Mouse (Mus musculus): ENCODE results near the gene Nid1. TPM values are rescaled to one million over a fixed set of nuclear protein-coding genes. Genes with fewer than 3 reads are reported as not detected.

Gene Nid1
- polyA plus RNA-seq, 1 experiment, result 111 TPM

- no peak for DNase-seq (ENCODE audit: low spot score)
These were observed 52.5 kb downstream of the Nid1 start for GRCm38 (mm10) chr13:13489861-13490260.

DNA sequence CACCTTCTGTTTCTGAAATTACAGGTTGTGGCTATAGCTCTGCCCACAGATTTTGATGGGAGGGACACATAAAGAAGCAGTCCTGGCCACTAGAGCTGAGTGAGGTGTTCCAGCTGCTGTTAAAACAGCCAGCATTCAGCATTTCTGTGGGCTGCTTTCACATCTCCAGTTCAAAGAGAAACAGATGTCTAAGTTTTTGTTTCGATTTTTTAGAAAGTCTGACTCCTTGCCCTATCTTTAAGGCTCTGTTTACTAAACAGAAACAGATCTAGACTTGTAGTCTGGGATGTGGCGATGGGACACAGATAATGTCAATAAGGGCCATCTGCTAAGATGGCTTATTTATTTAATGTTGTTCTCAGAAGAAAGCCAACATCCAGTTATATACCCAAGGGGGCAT, 54.8 kb downstream of the Nid1 start:
- DNase-seq (ENCODE audit: low spot score), result no peak

DNA sequence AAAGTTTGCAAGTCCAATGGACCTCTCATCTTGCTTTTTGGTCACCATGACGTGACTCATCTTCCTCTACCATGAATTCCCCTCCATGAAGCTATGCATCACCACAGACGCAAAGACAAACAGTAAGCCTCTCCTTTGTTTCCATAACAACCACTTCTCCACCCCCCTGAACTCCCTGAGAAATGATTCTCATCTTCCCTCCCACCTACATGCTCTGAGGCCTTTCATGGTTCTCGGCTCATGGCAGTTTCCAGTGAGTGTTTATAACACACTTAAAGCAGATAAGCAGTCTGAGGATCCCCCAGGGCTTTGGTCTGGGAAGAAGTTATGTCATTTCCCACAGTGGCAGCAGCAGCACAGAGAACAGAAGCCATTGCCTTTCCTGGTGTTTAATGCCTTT, 56.2 kb downstream of the Nid1 start:
- no peak for DNase-seq (ENCODE audit: low spot score)

- DNase-seq (ENCODE audit: low spot score), result no peak
These were observed 60.7 kb downstream of the Nid1 start for GRCm38 (mm10) chr13:13498022-13498421.

GRCm38 (mm10) chr13:13502406-13502805, 65.1 kb downstream of the Nid1 start:
- DNase-seq (ENCODE audit: low spot score), result no peak

- no peak for DNase-seq (ENCODE audit: low spot score)
These were observed 66.5 kb downstream of the Nid1 start for GRCm38 (mm10) chr13:13503695-13504386.

DNA sequence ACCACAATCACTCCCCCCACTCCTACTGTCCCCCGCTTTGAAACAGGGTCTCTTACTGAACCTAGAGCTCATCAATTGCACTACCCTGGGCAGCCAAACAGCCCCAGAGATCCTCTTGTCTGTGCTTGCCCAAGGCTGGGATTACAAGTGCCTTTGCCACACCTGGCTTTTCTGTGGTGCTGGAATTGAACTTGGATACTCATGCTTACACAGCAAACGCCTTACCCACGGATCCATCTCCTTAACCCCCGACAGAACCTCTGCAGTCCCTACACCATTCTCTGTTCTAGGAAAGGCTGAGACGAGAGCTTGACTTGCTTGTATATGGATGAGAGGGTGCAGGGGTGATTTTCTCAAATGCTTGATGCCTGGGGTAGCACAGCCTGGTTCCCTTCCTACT, 67.7 kb downstream of the Nid1 start:
- DNase-seq (ENCODE audit: low spot score), result no peak

GRCm38 (mm10) chr13:13506556-13506955, 69.2 kb downstream of the Nid1 start:
- no peak for DNase-seq (ENCODE audit: low spot score)

- DNase-seq (ENCODE audit: low spot score), result no peak
These were observed 77.5 kb downstream of the Nid1 start for GRCm38 (mm10) chr13:13514861-13515260.

DNA sequence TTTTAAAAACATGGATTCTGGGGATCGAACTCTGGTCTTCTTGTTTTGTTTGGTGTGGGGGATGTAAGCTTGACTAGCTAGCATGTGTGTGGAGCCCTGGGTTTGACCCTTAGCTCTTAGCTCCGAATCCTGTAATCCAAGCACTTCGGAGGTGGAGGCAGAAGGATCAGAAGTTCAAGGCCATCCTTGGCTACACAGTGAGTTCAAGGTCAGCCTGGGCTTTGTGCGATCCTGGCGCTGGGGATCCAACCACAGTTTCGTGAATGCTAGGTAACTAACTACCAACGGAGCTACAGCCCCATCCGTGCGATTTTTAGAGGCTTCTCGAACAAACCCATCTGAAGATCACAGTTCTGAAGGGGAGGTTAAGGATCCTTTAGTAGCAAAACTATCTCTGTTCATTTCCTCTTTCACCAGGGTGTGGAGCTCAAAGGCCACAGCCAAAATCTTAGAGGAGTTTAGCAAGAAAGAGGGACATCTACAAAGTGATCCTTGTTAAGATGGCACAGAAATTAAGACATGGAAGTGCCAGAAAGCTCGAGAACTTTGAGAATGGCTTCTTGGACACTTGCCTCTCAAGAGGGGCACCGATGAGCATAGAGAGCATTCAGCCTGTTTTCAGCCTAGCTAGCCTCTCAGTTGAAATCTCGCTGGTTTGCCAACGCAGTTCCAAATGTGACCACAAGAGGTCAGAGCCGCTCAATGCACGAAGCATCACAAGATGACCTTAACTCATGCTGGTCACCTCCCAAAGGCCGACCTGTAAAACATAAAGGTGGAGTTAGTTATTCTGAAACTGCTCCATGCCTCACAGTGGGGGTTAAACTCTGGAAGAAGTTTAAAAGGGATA, 79.2 kb downstream of the Nid1 start:
- DNase-seq (ENCODE audit: low spot score), result peak; percentile 78

DNA sequence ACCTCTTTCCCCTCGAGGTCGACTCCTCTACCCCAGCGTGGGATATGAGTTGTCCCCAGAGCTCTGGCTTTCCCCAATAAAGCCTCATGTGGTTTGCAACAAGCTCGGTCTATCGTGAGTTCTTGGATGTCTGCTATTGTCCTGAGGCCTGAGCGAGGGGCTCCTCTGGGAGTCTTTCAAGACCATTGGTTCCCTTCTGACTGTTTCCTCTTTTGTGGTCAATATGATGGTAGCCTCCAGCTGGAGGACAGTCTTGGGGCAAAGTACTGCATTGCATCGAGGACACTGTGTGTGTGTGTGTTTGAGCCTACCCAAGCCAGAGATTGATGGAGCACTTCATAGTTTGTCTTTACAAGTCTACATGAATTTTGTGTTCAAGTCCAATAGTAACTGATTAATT, 80.8 kb downstream of the Nid1 start:
- DNase-seq (ENCODE audit: low spot score), result no peak

DNA sequence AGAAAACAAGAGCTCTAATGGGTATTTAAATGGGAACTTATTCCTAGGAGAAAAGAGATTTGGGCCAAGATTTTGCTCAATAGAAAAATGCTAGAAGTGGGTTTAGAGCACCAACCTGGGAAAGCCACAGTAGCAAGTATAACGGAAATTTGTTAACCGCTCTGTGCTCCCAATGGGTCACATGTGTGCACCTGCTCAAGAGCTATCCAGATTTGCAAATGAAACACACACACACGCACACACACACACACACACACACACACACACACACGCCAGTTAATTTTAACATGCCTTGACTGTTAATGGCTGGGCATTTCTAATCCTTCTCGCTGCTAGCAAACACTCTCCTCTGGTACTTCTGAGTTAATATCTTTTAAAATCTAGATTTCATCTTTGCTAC, 83.1 kb downstream of the Nid1 start:
- DNase-seq (ENCODE audit: low spot score), result no peak

GRCm38 (mm10) chr13:13523625-13524584, 86.6 kb downstream of the Nid1 start:
- no peak for DNase-seq (ENCODE audit: low spot score)

DNA sequence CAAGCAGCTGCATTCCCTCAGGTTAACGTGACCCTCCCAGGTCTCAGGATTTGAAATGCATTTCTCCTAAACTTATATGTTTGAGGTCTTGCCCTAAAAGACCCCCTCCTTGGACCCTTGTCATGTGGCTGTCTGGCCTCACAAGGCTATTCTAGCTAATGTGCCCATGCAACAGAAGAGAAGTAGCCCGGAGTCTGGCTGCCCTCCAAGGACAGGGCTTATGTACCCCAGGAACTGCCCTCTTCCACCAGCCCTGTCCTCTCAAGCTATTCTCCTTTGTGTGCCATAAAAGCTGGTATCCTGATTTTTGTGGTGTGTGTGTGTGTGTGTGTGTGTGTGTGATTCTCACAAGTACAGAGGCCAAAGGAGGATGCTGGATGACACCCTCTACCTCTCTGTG, 87.9 kb downstream of the Nid1 start:
- DNase-seq (ENCODE audit: low spot score), result no peak

DNA sequence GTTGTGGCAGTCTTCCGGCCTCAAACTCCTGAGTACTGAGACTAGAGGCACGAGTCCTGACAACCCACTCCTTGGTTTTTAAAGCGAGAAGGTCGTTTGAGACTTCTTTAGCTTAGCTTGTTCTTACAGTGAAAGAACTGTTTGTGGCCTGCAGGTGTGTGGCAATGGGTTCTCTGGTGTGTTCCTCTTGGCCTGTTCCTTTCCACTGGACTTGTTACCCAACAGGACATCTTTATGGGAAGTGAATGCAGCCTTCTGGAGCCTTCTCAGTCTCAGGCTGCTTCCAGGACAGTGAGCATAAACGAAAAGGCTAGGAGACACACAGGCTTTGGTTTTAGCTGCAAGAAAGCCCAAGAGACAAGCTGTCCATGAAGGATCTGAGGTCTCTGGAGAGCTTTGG, 88.5 kb downstream of the Nid1 start:
- DNase-seq (ENCODE audit: low spot score), result no peak

GRCm38 (mm10) chr13:13529115-13529542, 91.8 kb downstream of the Nid1 start:
- DNase-seq (ENCODE audit: low spot score), result no peak

DNA sequence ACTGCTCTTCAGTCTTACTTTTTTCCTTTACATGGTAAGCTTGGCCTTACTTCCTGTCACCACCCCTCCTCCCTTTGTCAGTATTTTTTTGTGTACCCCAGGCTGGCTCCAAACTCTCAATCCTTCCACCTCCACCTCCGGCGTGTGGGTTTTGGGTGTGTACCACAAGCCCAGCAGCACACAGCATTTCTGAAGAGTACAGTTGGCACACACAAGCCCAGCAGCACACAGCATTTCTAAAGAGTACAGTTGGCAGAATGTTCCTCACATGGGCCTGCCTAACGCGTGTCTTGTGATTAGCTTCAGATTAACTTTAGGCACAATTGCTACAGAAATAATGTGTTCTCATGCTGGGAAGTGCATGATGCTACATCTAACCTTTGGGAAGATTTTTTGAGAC, 93.6 kb downstream of the Nid1 start:
- no peak for DNase-seq (ENCODE audit: low spot score)

DNA sequence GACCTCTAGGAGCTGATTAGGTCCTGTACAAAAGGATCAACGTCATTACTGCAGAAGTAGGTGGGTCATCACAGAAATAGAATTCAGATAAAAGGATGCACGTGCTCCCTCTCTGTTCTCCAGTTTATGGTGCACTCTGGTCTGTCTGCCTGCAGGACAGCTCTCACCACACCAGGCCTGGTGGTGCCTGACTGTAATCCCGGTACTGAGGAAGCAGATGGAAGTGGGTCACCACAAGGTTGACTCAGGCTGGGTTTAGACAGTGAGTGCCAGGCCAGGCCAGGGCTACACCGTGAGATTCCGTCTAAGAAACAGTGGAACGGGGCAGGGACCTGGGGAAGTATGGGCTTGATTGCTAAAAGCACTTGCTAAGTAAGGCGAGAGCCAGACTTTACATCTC, 94.6 kb downstream of the Nid1 start:
- no peak for DNase-seq (ENCODE audit: low spot score)

- no peak for DNase-seq (ENCODE audit: low spot score)
These were observed 99.2 kb downstream of the Nid1 start for GRCm38 (mm10) chr13:13536555-13536954.

- DNase-seq (ENCODE audit: low spot score), result no peak
These were observed 100.1 kb downstream of the Nid1 start for GRCm38 (mm10) chr13:13537272-13538015.

GRCm38 (mm10) chr13:13538585-13539300, 101.4 kb downstream of the Nid1 start:
- no peak for DNase-seq (ENCODE audit: low spot score)

All from urinary bladder, adult 2 months (tissue).